Mouse (Mus musculus): Measurements from ENCODE around the gene Timp3. TPM values are rescaled to one million over a fixed set of nuclear protein-coding genes. Genes with fewer than 3 reads are reported as not detected.
A peak's percentile ranks its signal among the peaks of the same experiment; 100 is the strongest.

The Timp3 gene
- total RNA-seq, 2 experiments from 2014 or later = 63.7 to 64.9 TPM

DNA sequence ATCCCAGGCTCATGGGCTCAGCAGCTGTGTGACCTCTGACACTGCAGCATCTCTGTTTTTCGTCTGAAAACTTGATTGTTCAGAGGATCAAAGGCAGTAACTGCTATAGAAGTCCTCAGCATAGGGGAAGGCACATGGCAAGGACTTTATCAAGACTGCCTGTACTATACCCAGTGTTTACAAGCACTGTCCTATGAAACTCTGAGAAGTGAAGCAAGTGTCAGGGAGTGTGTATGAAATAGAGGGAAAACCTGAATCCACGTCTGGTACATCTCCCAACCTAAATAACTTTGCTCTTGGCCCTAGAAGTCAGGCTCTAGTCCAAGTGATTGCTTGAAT lies 81.7 kb downstream of the Timp3 start:
- intact Hi-C loops (cut with DNase I) = no loop called here
- Histone ChIP-seq H3K27ac (no peak overlapping the region), H3K4me3 (no peak overlapping the region)

DNA sequence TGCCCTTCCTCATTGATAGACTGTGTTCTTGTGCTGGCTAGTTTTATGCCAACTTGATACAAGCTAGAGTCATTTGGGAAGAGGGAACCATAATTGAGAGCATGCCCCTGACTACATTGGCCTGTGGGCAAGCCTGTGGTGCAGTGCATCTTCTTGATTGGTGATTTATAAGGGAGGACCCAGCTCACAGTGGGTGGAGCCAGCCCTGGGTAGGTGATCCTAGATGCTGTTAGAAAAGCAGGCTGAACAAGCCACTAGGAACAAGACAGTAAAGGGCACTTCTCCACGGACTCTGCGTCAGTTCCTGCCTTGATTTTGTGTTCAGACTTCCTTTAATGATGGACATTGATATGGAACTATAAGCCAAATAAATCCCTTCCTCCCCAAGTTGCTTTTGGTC lies 84.5 kb downstream of the Timp3 start:
- Histone ChIP-seq H3K4me3 (no peak overlapping the region), H3K27ac (no peak overlapping the region)
- intact Hi-C loops (cut with DNase I) = no loop called here
- DNase-seq (ENCODE audit: extremely low spot score in 1 of 2, low spot score in 2 of 2) = no peak
- TF ChIP-seq CTCF (IDR thresholded peaks at IDR 0.05) = no peak

More for the DNA sequence above, 81.7 kb downstream of the Timp3 start:
- no peak for DNase-seq (ENCODE audit: extremely low spot score in 1 of 2, low spot score in 2 of 2)
- no peak for TF ChIP-seq CTCF (IDR thresholded peaks at IDR 0.05)

DNA sequence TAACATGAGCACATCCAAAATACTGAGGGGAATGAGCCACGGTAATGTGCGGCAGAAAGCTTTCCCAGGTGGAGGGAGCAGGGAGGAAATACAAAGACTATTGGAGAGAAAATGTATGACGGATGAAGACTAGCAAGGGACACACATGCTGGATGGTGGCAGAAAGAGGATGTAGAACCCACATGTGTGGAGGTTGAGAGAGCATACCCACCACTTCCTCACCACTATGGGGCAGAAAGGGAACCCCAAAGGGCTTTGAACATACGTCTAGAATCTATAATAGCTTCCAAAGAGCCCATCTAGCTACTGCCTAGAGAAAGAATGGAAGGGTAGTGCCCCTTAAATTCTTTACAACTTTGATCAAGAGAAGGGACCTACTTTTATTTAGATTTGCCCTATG lies 85.5 kb downstream of the Timp3 start:
- Histone ChIP-seq H3K27ac (no peak overlapping the region), H3K4me3 (no peak overlapping the region)
- intact Hi-C loops (cut with DNase I) = no loop called here
- no peak for TF ChIP-seq CTCF (IDR thresholded peaks at IDR 0.05)
- no peak for DNase-seq (ENCODE audit: extremely low spot score in 1 of 2, low spot score in 2 of 2)

DNA sequence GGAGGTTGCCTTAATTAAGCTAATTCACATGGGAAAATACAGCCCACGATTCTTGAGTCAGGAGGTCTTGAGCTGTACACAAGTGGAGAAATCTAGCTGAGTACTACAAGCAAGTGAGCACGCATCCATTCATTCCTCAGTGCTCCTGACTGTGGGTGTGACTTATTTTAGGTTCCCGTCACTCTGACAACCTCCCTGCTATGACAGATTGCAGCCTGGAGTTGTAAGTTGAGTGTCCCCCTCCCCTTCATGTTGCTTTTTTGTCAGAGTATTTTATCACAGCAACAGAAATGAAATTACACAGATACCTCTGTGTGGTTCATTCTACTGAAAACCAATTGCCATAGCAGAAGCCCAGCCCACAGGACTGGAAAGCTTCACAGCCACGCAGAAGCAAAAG lies 86.1 kb downstream of the Timp3 start:
- no peak for TF ChIP-seq CTCF (IDR thresholded peaks at IDR 0.05)
- DNase-seq (ENCODE audit: extremely low spot score in 1 of 2, low spot score in 2 of 2) = no peak

DNA sequence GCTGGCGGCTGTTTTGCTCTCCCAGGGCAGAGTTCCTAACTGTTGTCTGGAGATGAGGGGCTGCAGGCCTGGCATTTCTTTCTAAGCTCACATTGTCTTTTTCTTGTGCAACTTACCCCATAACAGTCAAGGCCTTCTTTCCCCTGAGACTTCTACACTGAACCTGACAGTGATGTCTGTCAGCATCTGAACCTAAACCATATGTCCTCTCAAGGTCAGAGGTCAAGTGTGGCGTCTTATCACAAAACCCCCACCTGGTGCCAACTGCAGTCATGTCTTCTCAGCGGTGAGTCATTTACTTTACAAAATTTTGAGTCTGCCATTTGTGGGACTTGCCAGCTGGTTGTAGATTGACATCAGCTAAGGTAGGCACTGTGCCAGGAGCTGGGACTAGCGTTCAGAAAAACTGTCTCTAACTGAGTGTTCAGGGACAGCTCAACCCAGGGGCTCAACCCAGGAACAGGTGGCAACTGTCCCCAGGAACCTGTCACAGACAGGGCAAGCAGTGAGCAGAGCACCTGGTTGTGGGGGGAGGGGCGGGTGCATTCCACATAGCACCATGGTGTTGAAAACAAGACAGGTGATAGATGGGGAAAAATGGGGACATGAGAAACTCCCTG lies 87.8 kb downstream of the Timp3 start:
- Histone ChIP-seq H3K4me3 (no peak overlapping the region), H3K27ac (no peak overlapping the region)
- no peak for TF ChIP-seq CTCF (IDR thresholded peaks at IDR 0.05)
- intact Hi-C loops (cut with DNase I) = no loop called here
- DNase-seq (ENCODE audit: extremely low spot score in 1 of 2, low spot score in 2 of 2) = no peak

More for the DNA sequence above, 86.1 kb downstream of the Timp3 start:
- intact Hi-C loops (cut with DNase I) = no loop called here
- Histone ChIP-seq H3K27ac (no peak overlapping the region), H3K4me3 (no peak overlapping the region)

DNA sequence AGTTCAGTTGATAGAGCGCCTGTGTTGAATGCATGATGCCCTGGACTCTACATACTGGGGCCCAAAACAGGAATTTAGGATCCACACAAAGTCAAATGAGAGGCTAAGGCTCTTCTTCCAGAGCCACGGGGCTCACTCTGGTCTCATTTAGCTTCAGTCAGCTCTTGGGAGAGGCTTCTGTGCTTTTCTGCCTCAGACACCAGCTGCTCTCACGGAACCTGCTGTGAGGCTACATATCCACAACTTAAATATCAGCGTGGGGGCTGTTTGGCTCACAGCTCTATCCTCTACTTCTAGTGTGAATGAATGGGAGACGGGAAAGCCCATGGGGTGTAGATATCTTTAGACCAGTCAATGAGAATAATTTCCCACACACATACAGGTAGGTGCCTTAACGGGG lies 88.6 kb downstream of the Timp3 start:
- TF ChIP-seq CTCF (IDR thresholded peaks at IDR 0.05) = no peak
- no peak overlapping the region for H3K4me3 ChIP-seq
- DNase-seq (ENCODE audit: extremely low spot score in 1 of 2, low spot score in 2 of 2) = peak; percentile 28 to 29
- no peak overlapping the region for H3K27ac ChIP-seq
- intact Hi-C loops (cut with DNase I) = no loop called here

DNA sequence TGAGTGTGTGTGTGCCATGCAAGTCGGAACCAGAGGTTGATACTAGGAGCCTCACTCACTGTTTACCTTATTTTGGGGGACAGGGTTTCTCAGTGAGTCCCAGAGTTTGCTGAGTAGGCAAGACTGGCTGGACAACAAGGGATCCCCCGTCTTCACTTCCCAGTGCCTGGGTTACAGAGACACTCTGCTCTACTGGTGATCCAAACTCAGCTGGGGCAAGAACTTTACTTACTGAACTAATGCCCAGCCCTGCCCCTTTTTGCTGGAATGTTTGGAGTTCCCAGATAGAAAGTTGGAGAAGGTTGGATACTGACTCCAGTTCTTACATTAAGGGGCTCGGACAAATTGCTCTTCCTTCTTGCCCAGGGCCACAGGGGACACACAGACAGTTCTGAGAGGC lies 89.2 kb downstream of the Timp3 start:
- H3K4me3 ChIP-seq = no peak overlapping the region
- no peak for TF ChIP-seq CTCF (IDR thresholded peaks at IDR 0.05)
- DNase-seq (ENCODE audit: extremely low spot score in 1 of 2, low spot score in 2 of 2) = no peak
- H3K27ac ChIP-seq = no peak overlapping the region
- intact Hi-C loops (cut with DNase I) = no loop called here

DNA sequence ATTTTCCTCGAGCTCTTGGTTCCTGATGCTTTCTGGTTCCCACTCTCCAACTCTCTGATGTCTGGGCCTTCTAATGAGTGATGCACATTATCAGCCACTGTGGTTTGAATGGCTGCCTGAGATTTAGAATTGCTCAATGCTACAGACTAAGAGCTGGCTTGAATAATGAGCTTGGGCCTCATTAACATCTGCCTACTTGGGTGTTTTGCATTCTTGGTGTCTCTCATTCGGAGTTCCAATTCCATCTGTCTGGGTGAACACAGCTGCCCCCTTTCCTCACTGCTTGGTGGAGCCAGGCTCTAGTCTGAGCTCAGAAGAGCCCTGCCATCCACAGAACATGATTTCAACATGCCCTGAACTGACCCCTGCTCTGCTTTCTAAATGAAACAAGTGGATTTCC lies 89.7 kb downstream of the Timp3 start:
- no peak for DNase-seq (ENCODE audit: extremely low spot score in 1 of 2, low spot score in 2 of 2)

DNA sequence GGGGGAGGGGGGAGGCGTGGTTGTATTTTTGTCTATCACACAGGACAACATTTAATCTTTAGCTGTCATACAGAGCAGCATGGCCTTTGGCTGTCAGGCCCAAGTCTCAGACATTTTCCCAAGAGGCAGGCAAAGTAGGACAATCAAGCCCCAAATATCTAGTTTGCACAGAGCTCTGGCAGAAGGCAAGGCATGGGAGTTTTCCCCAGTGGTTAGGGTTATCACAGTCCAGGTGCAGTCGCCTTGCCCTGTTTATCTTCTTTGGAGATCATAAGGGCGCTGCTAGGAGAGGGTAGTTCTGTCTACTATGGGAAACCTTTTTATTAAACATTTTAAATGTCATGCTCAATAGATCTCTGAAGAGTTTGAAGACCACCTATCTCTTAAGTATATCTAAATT lies 92.2 kb downstream of the Timp3 start:
- DNase-seq (ENCODE audit: extremely low spot score in 1 of 2, low spot score in 2 of 2) = no peak
- no peak overlapping the region for H3K4me3 ChIP-seq
- intact Hi-C loops (cut with DNase I) = no loop called here
- TF ChIP-seq CTCF (IDR thresholded peaks at IDR 0.05) = no peak
- H3K27ac ChIP-seq = no peak overlapping the region

More for the DNA sequence above, 89.7 kb downstream of the Timp3 start:
- intact Hi-C loops (cut with DNase I) = no loop called here
- H3K4me3 ChIP-seq = no peak overlapping the region
- no peak overlapping the region for H3K27ac ChIP-seq
- TF ChIP-seq CTCF (IDR thresholded peaks at IDR 0.05) = no peak

DNA sequence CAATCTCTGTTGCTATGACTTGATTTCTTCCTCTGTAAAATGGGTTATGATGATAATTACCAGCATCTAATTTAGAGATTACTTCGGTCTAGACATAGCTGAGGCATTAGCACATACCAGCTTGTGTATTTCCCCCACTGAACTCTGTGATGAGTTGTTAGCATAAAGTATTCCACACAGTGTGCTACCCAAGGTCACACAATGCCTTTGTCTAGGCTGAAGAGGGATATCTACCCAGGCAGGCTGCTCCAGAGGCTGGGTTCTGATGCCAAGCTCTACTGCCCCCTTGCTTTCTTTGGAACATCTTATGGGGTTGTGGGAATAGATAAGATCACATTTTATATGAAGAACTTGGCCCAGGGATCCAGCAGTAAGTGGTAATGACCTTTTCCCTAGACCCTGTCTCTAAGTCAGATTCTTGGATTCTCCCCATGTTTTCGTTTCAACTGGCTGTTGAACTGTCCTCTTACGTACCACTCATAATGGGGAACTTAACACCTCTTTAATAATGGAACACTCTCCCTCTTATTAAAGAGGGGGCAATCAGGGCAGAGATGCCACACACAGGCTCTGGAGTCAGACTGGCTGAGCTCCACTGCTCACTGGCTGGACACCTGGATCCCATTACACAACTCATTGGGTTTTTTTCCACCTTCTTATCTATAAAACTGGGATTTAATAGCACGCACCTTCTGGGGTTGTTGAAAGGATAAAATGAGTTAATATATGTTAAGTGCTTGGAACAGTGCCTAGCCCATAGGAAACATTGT lies 97.6 kb downstream of the Timp3 start:
- intact Hi-C loops (cut with DNase I) = no loop called here
- TF ChIP-seq CTCF (IDR thresholded peaks at IDR 0.05) = no peak
- no peak for DNase-seq (ENCODE audit: extremely low spot score in 1 of 2, low spot score in 2 of 2)
- H3K4me3 ChIP-seq = no peak overlapping the region
- H3K27ac ChIP-seq = no peak overlapping the region

DNA sequence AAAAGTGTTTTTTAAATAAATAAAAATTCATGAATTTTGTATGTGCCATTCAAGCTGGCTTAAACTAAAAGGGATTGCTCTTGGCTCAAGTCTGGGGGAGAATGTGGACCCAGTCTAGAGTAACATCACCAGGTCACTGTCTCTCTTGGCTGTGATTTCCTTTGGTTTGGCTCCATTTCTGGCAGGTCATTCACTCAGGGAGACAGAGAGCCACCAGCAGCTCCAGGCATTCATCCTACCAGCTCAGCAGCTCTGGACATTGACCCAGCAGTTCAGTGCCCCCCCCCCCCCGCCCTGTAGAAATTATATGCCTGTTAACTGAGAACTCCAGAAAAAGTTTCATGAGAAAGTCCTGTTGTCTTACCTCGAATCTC lies 98.2 kb downstream of the Timp3 start:
- Histone ChIP-seq H3K27ac (no peak overlapping the region), H3K4me3 (no peak overlapping the region)
- no peak for TF ChIP-seq CTCF (IDR thresholded peaks at IDR 0.05)
- DNase-seq (ENCODE audit: extremely low spot score in 1 of 2, low spot score in 2 of 2) = no peak
- intact Hi-C loops (cut with DNase I) = no loop called here

Other genes with a start within 250 kb of the Timp3 start
- gene Syn3, start 198.5 kb downstream of the Timp3 start, total RNA-seq (2021) = 10 to 100 TPM; 29.9 to 30.8 TPM